Mouse (Mus musculus) spleen, postnatal 10 days (tissue): ENCODE measurements around the gene Zcchc24.
A peak's percentile ranks its signal among the peaks of the same experiment; 100 is the strongest.

ENCODE experiments used
- DNase-seq, 2 experiments: peaks; one replicate each; pipeline ENCODE4 v3.0.0; 2021 to 2022; ENCODE audit warnings: low spot score in 2 of 2

Gene Zcchc24

DNA sequence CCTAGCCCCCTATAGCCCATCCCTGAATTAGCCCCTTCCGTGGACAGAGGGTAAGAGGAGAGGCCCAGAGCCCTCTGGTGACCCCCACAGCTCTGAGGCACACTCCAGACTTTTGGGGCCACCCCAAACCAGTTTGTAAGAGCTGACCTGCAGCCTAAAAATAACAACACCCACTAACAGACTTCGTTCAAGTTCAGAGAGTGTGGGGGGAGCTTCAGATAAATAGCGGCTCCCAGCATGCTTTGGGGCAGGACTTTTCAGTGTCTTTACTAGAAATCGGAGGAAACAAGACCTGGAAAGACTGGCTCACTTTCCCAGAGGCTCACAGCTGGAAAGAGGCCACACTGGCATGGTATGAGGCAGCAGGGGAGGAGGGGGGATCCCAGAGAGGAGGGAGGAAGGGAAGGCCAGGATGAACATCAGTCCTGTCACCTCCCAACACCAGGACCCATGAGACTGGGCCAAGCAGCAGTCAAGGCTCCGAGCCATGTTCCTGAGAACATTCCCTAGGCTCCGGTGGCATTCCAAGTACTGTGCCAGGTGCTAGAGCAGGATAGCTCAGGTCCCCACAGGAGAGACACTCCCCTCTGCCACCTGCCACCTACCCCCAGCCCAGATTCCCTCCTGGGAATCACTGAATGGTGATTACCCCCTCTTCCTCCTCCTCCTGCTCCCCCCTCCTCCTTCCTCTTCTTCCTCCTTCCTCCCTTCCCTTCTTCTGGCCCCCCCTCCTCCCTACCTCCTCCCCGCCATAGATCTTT, 20.7 kb downstream of the Zcchc24 start:
- peak in 1 of 2 experiments; percentile 64 for DNase-seq

DNA sequence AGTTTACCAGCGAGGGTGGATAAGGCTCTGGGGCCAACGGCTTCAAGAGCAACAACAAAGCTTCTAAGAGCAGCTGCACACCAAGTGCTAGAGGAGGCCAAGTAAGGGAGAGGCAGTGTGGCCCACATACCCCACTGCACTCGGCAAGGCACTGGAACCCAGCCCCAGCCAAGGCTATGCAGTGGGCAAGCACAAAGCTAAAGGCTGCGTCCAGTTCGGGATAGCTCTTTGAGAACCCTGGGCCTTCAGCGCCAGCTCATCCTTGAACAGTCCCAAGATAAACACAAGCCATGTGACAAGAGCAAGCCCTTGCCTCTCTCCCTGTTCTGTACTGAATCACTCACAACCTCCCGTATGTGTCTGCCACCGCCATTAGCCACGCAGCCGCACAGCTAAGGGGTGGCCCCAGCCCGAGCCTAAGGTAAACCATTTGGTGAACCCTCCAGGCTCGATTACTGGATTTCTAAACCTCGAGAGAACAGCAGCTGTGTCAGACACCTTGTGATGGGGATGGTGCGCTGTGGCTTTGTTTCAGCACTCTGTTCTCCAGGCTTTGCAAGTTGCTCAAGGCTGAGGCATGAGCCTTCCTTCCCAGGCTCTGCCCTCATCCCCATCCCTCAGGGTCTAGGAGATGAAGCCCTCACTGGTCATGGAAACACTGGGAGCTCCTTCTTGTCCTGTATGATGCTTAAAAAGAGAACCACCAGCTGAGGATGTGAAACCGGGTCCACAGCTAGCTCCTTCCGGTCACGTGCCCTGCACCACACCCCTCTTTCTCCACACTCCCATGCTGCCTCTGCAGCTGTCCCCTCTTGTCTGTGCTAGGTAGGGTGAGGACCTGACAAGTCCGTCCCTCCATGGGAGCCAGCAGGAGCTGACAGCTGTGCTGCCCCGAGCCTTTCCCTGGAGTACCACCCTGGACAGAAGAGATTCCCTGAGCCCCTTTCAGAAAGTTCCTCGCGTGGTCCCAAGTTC, 21.6 kb downstream of the Zcchc24 start:
- DNase-seq: peak; percentile 23 to 82

DNA sequence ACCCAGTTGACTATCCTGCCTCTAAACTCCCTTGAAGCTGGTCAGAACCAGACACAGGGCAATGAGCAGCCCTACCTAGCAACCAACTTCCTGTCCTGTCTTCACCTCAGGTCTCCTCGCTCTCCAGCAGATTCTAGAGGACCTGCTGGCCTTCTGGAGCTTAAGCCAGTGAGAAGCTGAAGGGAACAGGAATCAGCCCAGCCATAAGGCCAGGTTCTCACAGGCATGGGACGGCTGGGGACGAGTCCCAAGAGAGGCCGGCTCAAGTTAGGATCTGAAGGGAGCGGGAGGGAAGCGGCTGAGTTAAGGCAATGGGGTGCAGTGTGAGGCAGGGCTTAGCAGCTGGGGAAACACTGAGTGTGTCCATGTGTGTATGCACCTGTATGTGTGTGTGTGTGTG, 22.5 kb downstream of the Zcchc24 start:
- DNase-seq: no peak

DNA sequence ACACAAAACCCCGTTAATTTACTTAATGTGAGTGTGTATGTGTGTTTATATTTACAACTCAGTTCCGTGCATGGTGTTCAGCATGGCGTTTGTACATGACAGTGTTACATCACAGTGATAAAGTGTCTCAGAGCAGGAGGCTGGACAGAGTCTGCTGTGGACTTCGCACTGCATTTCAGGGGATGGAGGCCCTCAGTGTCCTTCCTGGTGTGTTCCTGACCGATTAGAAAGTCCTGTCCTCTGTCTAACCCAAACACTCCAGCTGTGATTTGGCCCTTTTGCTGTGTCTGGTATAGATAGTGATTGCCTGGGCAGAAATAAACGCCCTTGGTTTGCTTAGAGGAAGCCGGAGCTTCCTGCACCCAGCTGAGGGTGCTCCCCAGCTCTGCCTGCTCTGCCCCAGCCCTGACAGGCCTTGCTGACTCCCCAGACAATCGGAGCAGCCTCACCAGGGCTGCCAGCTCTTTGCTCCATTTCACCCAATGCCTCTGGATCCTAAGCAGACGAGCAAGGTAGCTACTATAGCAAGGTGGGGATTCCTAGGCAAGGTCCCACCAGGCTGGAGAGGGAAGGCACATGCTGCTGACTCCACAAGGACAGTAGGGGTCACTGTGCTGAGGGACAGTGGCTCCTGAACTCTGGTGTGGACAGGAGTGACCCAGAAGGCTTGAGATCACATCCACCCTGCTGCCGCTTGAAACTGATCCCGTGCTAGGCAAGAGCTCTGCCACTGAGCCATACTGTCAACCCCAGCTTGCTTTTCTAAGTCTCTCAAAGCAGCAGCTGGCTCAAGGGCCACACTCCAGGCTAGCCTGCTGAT, 23.3 kb downstream of the Zcchc24 start:
- peak in 1 of 2 experiments; percentile 28 for DNase-seq

DNA sequence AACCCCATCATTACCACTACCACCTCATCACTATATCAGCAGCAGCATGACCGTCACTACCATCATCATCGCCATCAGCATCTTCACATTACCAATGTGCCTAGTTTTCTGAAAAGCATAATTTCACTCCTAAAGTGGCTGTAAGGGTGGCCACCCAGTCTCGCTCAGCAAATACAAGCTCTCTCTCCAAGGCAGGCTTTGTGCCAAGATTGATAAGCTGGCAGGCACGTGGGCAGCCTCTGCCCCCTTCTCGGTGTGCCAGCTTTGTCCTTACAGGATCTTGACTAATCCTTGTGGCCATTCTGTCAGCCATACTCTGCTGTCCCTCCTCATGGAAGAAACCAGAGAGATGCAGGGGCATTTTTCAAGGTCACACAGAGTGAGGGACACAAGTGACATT, 25.9 kb downstream of the Zcchc24 start:
- no peak for DNase-seq

DNA sequence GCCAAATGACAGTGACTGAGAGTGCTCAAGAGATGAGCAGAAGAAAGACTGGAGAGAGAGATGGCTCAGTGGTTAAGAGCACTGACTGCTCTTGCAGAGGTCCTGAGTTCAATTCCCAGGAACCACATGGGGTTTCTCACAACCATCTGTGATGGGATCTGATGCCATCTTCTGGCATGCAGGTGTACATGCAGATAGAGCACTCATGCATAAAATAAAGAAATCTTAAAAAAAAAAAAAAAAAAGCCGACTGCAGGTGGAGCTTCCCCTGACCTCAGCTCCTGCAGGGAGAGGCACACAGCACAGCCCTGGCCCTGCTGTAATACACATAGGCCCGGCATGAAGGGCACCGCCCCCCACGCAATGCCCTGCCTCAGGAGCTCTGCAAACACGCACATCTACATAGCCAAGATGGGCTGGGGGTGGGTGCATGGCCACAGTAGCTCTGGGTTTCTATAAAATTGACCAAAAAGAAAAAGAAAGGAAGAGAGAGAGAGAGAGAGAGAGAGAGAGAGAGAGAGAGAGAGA, 26.9 kb downstream of the Zcchc24 start:
- no peak for DNase-seq

DNA sequence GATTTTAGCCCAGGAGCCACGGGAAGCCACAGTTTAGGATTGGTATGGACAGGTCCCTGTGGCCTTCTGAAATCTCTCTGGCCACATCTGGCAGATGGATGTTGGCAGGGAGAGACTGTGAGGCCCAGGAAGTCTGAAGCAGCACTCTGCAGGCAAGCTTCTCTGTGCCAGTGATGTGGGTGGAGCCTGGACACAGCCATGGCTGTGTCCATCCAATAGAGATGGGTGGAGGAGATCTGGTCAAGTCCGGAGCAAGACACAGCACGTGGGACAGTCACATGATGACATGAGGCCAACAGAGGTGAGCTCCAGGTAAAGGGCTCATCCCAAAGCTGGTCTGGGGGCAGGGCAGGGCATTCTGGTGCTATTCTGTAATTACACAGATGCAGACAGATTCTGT, 27.6 kb downstream of the Zcchc24 start:
- DNase-seq: no peak

DNA sequence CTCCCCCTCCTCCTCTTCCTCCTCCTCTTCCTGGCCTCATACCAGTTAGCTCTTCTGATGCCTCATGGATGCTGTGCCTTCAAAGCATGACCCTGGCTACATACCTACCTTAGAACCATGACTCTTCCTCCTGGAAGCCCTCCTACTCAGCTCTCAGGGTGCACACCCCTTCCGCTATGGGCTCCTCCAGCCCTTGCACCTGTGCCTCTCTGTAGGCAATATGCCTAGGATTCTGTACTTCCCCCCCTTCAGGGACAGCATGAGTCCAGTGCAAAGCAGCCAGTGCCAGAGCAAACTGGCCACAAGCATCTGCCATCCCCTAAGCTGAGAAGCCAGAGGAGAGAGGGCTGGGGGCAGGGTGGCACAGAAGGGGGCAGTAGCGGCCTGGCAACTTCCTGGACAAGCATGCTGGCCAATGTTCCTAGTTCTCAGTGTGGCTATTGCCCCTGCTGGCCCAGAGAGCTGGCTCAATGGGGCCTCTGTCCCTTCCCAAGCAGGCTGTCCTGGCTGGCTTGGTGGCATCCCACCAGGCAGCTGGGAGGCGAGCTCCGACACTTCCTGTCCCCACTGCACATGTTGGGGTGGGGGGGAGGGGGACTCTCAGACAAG, 28.8 kb downstream of the Zcchc24 start:
- no peak for DNase-seq

DNA sequence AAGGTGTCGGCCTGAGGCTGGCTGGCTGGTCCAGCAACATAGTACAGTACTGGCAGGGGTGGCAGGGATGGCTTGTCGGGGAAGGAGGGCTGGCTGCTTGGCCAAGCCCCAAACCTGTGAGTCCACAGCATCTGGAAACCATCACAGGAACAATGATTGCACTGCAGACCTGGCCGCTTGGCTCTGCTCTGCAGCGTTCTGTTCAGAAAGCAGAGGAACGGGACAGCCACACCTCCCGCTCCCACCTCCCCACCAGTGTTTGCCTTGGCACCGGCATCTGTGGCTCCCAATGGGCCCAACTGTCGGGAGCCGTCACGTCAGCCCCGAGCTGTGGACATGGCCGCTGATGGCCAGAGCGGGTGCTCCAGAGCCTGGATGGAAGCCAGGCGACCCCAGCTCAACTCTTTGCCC, 30.2 kb downstream of the Zcchc24 start:
- no peak for DNase-seq

DNA sequence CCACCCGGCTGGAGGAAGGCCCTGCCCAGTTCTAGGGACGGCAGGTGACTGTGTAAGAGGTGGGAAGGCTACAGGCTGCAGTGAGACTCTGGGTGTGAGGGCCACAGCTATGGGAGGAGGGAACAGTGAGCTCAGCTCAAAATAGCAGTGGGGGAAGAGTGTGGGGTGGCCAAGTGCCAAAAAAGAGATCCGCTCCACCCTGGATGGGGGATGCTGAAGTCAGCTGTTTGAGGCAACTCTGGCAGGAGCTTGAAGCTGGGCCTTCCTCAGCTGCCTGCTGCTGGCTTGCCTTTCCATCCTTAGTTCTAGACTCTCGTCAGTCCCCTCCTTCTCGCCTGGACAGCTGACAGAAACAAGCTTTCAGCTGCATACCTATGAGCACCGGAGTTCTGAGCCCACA, 32.2 kb downstream of the Zcchc24 start:
- DNase-seq: no peak

DNA sequence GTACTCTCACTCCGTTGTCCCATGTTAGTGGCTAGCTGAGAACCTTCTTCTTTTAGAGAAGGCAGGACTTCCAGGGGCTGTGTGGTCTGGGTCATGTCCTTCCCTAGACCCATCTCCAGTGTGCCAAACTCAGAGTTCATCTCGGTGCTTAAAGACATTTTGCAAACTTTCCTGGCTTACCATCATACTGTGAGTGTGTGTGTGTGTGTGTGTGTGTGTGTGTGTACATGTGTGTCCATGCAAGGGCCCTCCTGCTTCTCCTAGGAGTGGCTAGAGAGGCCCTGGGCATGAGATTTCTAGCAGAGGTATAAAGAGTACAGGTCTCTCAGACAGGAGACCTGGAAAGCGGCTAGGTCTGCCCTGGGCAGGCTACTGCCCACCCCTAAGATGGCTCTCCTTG, 32.7 kb downstream of the Zcchc24 start:
- no peak for DNase-seq

DNA sequence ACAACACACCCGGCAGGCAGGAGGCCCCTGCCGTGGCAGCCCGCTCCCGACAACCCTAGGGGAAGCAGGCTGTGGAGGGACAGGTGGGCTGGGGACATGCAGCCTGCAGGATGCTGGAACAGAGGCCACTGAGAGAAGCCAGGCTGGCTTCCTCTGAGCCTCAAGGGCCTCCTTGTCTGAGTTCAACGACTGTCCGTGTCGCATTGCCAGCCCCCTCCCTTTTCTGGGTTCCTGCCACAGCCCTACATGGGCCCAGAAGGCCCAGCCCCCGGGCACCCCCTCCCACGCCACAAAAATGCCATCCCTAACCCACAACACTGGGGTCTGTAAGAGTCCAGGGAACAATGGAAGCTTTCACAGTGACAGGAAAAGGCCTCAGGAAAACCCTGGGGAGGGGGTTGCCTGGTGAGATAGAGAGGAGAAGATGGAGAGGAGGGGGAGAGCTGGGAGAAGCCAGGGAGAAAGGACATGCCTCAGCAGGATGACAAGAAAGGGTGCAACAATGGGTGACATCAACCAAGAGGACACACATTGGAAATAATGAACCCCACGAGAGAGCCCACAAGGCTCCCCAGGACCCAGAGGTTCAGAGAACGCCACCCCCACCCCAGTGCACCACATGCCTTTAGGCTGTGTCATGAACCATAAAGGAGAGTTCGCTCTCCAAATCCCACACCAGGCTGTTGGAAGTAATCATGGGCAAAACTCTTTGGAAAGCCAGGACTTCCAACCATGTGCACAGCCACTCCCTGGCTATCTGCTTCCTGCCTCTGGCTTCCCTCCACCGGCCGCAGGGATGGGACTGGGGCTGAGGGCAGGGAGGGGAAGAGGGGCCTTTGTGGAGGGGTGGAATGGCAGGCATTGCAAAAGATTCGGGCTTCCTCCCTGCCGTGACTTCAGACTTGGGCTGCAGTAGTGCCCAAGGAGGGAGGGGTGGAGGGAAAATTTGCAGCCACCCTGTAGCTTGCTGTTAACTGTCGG, 33.8 kb downstream of the Zcchc24 start:
- DNase-seq: no peak

DNA sequence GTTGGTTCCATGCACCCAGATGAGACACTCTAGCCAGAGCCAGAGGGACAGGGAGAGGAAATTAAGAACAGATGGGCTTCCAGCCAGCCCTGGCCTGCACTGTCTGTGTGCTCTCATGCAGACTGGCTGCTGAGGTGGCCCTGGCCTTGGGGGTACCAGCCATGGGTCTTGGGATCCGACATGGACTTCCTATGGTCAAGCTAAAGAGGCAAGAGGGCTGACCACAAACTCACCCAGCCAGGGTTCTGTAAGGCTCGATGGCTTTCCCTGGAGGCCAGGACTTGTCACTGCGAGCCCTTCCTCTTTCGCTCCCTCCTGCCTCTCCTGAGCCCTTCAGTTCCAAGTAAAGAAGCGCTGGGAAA, 41.7 kb downstream of the Zcchc24 start:
- DNase-seq: no peak

DNA sequence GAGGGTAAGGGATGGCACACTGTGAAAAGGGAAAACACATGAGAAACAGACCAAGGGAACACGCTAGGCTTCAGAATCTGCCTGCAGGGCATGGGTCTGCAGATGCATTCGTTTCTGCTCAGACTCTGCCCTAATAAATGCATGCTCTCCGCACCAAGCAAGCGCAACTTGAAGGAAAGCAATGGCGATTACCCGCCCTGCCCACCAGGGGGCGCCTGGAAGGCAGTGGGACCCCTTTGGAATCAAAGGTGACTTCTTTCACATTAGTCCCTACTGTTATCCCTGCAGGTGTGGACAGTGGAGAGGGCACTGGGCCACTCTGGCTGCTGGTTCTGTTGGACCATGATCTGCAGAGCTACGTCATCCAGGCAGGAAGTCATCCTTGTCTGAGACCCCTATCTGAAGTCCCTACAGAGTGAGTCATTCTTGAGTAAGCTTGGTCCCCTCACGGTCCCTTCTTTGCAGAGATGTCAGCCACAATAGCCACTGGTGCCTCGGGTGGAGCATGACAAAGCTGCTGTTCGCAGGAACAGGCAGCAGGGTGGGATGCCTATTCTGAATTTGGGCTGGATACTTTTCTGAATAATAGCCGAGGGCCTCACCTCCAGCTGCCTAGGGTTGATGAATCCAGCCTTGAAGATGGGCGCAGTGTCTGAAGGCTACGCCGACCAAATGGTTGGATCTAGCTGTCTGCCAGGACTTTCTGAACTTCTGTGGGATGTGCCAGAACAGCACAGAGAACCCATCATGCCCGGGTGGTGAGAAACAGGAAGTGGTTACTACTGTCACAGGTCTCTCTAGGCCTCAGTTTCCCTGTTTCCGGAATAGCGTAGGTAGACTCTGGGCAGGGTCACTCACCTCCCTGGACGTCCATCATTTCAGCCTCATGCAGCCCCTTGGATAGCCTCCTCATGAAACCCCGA, 42.4 kb downstream of the Zcchc24 start:
- DNase-seq: peak; percentile 52 to 74

DNA sequence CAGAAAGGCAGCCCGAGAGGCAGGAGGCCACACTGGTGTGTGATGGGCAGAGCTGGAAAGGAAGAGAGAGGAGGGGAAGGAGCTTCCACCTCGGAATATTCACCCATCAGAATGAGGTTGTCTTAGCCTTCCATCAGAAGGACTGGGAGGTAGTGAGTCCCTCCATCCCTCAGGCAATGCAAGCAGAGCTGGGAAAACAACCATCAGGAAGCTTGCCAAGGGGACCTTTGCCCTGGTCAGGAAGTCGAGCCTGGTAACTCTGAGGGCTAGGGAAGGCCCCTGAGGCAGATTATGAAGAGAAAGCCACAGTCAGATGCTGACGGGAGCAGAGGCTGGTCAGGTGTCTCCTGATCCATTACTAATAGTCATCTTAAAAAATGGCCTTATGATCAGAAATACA, 43.1 kb downstream of the Zcchc24 start:
- DNase-seq: no peak

DNA sequence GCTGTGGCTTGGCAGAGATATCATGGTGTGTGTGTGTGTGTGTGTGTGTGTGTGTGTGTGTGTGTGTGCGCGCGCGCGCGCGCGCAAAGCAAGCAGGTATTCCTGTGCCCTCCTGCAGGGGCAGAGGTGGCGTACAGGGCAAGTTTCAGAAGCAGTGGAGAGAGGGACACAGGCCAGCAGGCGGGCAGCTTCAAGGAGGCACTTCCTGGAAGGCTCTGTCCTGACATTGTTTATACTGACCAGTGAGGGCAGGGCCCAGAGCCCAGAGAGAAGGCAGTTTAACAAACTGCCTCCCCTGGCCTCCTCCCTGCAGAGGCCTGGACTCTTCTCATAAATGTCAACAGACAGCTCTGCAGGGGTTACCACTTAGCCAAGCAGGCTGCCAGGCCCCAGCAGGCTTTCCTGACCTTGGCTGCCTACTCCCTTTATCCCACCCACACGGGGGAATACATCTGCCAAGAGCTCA, 43.8 kb downstream of the Zcchc24 start:
- no peak for DNase-seq

DNA sequence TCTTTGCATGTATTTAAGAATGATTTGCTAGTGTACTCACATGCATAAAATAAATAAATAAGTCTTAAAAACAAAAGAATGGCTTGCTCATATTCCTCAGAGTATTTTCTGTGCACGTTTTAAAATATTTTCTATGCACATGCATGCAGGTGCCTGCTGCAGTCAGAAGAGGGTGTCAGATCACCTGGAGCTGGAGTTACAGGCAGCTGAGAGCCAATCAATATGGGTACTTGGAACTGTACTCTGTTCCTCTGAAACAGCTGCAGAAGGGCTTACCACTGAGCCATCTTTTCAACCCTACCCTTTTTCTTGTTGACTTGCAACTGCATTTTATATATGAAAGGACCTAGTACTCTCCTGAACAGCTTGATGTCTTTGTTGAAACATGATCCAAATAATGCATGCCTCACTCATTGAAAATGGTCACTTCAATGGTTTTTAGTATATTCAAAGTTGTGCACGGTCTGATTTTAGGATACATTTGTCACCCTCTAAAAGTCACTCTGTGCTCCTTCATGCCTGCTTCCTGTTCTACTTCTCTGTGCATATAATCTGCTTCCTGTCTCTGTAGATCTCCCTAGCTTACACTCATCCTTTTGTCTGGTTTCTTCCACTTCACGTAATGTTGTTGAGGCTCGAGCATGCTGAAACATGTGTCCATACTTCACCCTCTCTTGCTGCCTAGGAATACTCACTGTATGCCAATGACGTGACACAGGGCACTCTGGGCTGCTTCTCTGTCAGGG, 47.7 kb downstream of the Zcchc24 start:
- no peak for DNase-seq

DNA sequence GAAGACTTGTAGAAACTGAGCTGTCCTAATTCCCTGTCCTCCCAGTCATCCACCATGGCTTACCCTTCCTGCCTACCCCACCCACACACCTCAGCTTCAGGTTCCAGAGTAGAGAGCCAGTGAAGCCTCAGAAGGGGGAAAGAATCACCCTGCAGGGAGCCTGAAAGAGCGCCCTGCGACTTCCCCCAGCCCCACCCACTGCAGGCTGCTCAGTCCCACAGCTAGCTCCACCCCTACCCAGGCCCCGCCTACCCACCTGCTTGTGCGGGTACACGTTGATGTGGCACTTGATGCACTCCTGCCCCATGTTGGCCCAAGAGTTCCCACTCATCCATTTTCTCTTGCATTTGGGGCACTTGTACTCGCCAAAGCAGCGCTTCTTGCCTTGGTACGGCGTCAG, 49.5 kb downstream of the Zcchc24 start:
- peak in 1 of 2 experiments; percentile 79 for DNase-seq
